Mouse (Mus musculus) left cerebral cortex, adult 9 months (tissue): ENCODE measurements around the gene Myh2.
A peak's percentile ranks its signal among the peaks of the same experiment; 100 is the strongest.

Source experiments
- DNase-seq, 2 experiments: peaks; one replicate each; pipeline ENCODE4 v3.0.0; 2022; ENCODE audit warnings: low spot score in 2 of 2

Myh2 gene

DNA sequence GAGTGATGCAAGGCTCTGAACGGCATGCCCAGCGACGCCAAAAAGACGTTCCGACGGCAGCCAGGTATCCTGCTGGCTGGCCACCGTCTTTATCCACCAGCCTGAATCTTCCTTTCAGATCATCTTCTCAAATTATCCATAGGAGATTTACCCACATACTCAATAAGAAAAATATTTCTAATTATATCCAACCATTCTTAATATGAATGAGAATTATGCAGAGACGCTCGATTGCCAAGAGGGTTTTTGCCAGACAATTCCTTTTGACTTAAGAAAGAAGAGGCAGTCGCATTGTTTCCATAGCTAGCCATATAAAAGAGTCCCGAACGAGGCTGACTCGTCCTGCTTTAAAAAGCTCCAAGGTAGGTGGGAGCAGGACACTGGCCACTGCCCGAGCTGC lies at the start of gene Myh2:
TSS of gene Myh2 (plus strand) at position 301 of the 400 bp plus-strand sequence.
- DNase-seq, result no peak

GRCm38 (mm10) chr11:67124943-67125342 lies 45.9 kb upstream of the Myh2 start:
- no peak for DNase-seq

DNA sequence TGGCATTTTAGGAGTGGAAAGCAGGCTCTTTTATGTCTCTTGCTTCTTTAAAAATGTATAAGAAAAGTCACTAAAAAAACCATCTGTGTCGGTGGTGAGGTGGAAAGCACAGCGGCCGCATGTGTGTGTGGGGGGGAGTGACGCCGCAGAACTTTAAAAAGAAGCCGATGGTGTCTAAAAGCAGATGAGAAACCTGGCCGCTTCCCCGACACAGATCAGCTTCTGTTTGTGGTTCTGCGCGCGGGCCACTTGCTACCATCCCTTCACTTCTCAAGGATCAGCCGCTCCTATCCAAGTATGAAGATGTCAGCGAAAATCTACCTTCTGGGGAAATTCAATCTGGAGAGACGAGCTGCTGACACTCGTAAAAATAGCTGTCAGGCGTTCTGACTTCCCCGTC lies 45.5 kb upstream of the Myh2 start:
- DNase-seq, result peak; percentile 60 to 87

DNA sequence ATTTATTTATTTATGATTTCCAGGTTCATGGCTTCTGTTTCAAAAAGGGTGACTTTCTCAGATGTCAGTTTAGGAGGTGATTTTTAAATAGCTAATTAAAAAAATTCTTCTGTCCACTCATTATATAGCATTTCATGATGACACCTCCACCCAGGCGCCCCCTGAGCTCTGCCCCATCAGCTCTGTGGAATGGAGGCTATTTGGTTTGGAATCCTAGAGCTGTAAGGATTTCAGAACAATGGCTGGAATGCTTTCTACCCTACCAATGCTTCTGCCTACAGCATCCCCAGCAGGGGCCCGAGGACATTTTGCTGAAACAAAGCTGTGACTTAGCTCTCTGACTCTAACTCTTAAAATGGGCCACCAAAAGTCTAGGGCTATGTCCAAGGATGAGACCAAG lies 37.3 kb upstream of the Myh2 start:
- DNase-seq, result no peak

DNA sequence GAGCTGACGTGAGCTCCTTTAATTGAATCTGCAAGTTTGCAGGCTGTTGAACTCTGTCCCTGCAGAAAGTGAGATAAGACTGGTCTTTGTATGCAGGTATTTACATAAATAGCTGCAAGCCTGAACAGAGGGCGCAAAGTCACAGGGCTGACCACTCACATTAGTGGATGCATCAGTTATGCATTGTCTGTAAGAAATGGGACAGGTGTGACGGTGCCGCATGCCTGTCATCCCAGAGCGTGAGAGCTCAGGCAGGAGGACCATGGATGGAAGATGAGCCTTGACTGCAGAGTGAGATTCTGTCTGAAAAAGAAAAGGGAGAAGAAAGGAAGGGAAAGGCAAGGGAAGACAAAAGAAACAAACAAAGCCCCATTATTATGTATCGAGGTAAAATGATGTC lies 36.2 kb upstream of the Myh2 start:
- DNase-seq, result no peak

DNA sequence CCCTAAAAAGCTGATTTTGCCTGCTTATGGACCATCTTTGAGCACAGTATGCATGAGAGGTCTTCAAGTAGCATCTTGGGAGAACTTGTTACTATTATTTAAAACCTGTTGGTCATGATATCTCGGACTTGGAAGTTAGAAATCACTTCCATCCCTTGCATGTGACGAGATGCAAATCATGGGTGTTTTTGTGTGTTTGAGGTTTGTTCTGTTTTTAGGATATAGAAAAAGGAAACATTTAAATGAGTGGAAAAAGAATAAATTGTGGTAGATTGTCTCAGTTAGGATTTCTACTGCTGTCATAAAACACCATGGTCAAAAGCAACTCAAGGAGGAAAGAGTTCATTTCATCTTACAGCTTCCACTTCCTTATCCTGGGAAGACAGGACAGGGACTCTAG lies 35.3 kb upstream of the Myh2 start:
- DNase-seq, result no peak

GRCm38 (mm10) chr11:67139556-67139955 lies 31.3 kb upstream of the Myh2 start:
- no peak for DNase-seq

GRCm38 (mm10) chr11:67140175-67140574 lies 30.7 kb upstream of the Myh2 start:
- no peak for DNase-seq

DNA sequence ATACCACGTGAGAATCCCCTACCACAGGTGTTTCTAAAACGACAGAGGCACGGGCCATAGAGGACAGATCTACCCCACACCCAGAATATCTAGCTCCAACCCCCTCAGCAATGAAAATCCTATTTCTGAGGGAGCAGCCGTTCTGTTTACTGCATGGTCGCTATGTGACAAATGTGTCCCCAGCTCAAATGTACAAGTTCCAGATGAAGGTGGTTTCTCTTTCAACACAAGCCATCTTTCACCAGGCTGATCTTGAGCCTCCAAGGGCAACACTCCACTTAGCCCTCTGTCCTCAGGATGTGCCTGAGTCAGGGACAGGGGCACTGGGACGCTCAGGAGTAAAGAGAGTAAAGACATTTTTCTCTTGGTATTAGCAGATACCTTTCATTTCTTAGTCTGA lies 29.8 kb upstream of the Myh2 start:
- no peak for DNase-seq

DNA sequence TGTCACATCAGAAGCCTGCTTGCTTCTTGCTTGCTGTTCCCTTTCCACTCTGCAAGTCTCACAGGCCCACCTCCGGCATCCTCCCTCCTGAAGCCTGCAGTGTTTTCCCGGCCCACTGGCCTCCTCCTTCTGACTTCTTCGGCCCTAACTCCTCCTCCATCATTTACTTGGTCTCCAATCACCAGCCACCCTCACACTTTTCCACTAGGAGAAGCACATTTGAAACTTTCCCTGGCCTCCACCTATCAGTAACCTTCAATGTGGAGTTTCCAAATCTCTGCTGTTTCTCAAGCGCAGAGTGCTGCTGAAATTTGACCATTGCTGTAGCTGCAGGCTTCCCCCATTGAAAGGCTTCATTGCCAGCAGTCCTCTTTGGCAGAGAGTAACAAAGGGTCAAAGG lies 28.8 kb upstream of the Myh2 start:
- no peak for DNase-seq

DNA sequence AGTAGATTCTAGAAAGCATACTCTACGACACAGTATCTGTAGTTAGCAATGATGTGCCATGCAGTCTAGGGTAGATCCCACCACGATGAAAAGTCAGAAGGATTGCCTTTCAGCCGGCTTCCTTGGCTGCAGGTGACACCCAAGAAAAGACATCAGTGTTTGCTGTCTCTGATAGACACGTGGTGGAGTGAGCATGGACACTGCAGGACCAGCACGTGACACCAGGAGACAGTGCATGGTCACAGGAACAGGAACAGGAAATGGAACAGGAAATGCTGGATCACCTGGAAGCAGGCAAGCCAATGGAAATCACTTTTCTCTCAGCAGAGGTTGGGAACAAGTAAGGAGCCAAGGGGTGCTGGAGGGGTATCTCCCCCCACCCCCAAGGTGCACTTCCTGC lies 27.8 kb upstream of the Myh2 start:
- no peak for DNase-seq

- DNase-seq, result no peak
Observed at GRCm38 (mm10) chr11:67143863-67144498, 26.8 kb upstream of the Myh2 start.

GRCm38 (mm10) chr11:67144559-67145265 lies 26.1 kb upstream of the Myh2 start:
- no peak for DNase-seq

DNA sequence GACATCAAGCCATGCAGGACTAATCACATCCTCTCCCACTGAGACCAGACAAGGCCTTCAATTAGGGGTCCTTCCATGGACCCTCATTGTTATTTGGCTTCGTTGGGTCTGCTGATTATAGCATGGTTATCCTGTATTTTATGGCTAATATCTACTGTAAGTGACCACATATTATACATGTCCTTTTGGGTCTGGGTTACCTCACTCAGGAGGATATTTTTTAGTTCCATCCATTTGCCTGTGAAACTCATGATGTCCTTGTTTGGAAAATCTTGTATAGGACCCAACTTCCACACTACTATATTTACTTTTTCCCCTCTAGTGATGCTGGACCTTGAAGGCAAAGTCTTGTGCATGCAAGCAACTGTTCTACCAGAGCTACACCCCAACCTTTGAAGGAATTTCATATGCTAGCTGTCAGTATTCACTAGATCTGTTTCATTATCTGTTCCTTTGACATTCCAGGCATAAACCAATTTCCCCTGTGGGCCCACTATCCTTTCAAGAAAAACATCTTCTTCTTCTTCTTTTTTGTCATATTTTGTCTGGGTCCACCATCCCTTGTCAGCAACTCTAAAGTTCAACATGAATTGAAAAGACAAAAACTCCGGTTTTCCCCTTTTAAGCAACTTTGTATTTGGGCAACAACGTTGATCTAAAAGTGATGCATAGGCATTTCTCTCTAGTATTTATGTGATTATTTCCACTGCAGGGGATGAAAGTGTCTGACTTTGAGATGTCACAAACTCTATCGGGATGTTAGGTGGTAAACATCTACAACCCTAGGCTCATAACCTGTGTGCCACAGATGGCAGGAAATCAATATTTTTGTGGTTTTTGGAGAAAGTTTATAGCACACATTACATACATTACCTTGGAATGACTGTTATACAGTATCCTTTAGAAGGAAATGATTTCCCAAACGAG lies 25.1 kb upstream of the Myh2 start:
- DNase-seq, result no peak

- DNase-seq, result no peak
Observed at GRCm38 (mm10) chr11:67146409-67147282, 24.2 kb upstream of the Myh2 start.

DNA sequence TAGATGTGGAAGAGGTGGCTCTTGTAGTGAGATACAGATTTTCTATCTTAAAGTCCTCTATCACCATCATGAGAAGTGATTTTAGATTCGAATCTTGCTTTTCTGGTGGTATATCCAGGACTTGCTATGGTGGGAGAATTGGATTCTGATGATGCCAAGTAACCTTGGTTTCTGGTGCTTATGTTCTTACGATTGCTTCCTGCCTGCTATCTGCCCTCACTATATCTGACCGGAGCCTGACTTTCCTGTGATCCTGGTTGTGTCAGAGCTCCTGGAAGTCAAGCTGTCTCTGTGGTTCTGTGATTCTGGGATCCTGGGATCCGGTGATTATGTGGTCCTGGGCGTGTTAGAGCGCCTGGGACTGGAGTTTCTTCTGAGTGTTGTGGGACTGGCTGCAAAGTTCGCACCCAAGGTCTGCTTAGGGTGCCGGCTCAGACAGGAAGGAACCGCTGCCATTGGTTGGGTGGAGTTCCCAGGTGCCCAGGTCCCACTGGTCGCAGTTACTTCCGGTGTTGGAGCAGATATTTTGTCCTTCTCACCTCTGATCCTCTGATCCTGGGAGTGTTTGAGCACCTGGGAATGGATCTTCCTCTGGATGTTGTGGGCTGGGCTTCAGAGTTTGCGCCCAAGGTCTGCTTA lies 23.4 kb upstream of the Myh2 start:
- DNase-seq, result no peak

- DNase-seq, result no peak
Observed at GRCm38 (mm10) chr11:67148286-67149012, 22.4 kb upstream of the Myh2 start.

GRCm38 (mm10) chr11:67150237-67150636 lies 20.6 kb upstream of the Myh2 start:
- no peak for DNase-seq

GRCm38 (mm10) chr11:67151159-67151558 lies 19.7 kb upstream of the Myh2 start:
- DNase-seq, result no peak
